Mouse (Mus musculus) embryonic facial prominence, embryonic 14.5 days (tissue): Measurements from ENCODE around the gene Pdcd2l. TPM values are rescaled to one million over a fixed set of nuclear protein-coding genes. Genes with fewer than 3 reads are reported as not detected.

Experiments used
- ATAC-seq: fragments of 200-750 bp; cut with Nextera tagmentation; 2 replicates; pipeline ENCODE4 v1.8.0; 2017; ENCODE audit warnings: low read depth, moderate number of reproducible peaks, moderate TSS enrichment
- DNase-seq: peaks from one replicate; pipeline ENCODE4 v3.0.0-alpha.2; 2015; ENCODE audit warnings: low spot score
- H3K27ac ChIP-seq: fragments of 300-500 bp; sonication (generic); replicated peaks from 2 replicates; pipeline ENCODE4 v1.5.1; 2014; ENCODE audit warnings: low read depth, mild to moderate bottlenecking, low read length, moderate library complexity
- H3K27me3 ChIP-seq: fragments of 300-500 bp; sonication (generic); replicated peaks from 2 replicates; pipeline ENCODE4 v1.6.1; 2014; ENCODE audit warnings: low read length; ENCODE audit not compliant: control insufficient read depth, insufficient read depth
- H3K36me3 ChIP-seq: fragments of 300-500 bp; sonication (generic); 2 replicates; pipeline ENCODE4 v1.6.1; 2014; ENCODE audit warnings: low read length, mixed read lengths; ENCODE audit not compliant: control insufficient read depth, insufficient read depth
- H3K4me1 ChIP-seq: fragments of 300-500 bp; sonication (generic); 2 replicates; pipeline ENCODE4 v1.6.1; 2014; ENCODE audit warnings: antibody characterized with exemption, low read length; ENCODE audit not compliant: control insufficient read depth, insufficient read depth
- H3K4me2 ChIP-seq: fragments of 300-500 bp; sonication (generic); 2 replicates; pipeline ENCODE4 v1.6.1; 2014; ENCODE audit warnings: low read depth, mild to moderate bottlenecking, low read length, moderate library complexity, mixed read lengths
- H3K4me3 ChIP-seq: fragments of 300-500 bp; sonication (generic); 2 replicates; pipeline ENCODE4 v1.5.1; 2014; ENCODE audit warnings: low read depth, mild to moderate bottlenecking, low read length
- H3K9ac ChIP-seq: fragments of 300-500 bp; sonication (generic); 2 replicates; pipeline ENCODE4 v1.6.1; 2014; ENCODE audit warnings: low read depth, mild to moderate bottlenecking, low read length, moderate library complexity, mixed read lengths
- H3K9me3 ChIP-seq: fragments of 300-500 bp; sonication (generic); 2 replicates; pipeline ENCODE4 v1.6.1; 2016; ENCODE audit warnings: low read length; ENCODE audit not compliant: control insufficient read depth
- WGBS: fragments of 180-500 bp; shearing (Covaris S2); extraction: QIAGEN DNeasy Blood & Tissue Kit; methylation state at CpG from one replicate; pipeline ENCODE4 v1.1.7; 2014; 5-methylcytosine and 5-hydroxymethylcytosine counted together
- polyA plus RNA-seq: library from polyadenylated mRNA; unstranded; fragments of >200 nt; fragmentation: Nextera tagmentation; extraction: Ambion mirVana; gene quantifications from 2 replicates; pipeline ENCODE4 v1.2.1, GENCODE M21; 2014

Gene Pdcd2l
- polyA plus RNA-seq, 1 experiment from 2014 or later, result 47.5 TPM

DNA sequence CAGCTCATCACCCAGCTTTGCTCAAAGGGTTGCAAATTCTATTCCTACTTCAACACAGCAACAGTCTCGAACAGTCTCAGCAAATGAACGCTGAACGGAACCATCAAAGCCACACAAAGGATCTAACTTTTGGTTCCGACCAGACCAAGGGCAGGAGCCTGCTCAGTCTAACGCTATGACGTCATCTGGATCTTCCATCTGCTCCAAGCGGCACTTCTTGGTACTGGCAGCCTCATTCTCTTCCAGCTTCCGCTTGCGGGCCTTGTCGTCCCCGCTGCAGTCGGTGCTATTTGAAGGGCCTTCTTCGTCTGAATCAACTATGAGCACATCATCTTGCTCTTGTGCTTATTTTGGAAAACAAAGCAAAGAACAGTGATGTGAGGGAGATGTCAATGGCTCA is 55.3 kb downstream of the Pdcd2l start:
- Histone ChIP-seq H3K27me3 (no peaks in the 10 kb centered on the region), H3K4me2 (no peak overlapping the region), H3K4me1 (no peaks in the 10 kb centered on the region), H3K4me3 (no peak overlapping the region), H3K36me3 (peaks cover 63% of the 10 kb centered on the region), H3K9ac (no peak overlapping the region), H3K9me3 (no peaks in the 10 kb centered on the region), H3K27ac (no peak overlapping the region)
- ATAC-seq (no peak), DNase-seq (no peak)
- WGBS, result 96% methylated on average over 13 of the region's 13 CpGs

DNA sequence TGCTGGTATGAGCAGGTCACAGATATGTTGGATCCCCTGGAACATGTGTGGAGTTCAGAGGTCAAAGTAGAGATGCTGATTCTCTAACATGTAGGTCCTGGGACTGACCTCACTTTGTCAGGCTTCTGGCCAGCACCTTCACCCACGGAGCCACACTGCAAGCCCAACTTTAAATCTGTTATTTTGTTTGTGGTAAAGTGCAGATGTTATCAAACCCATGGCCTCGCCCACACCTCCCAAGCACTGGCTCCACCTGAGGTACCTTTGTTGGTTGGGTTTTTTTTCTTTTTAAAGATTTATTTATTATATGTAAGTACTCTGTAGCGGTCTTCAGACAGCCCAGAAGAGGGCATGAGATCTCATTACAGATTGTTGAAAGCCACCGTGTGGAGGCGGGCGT is 57.0 kb downstream of the Pdcd2l start:
- Histone ChIP-seq H3K4me3 (no peak overlapping the region), H3K4me1 (no peaks in the 10 kb centered on the region), H3K27ac (no peak overlapping the region), H3K4me2 (no peak overlapping the region), H3K27me3 (no peaks in the 10 kb centered on the region), H3K9me3 (no peaks in the 10 kb centered on the region), H3K36me3 (peaks cover 46% of the 10 kb centered on the region), H3K9ac (no peak overlapping the region)
- DNase-seq (no peak), ATAC-seq (peak; percentile 42)
- 88% methylated on average over 6 of the region's 6 CpGs for WGBS

Other genes with a start within 250 kb of the Pdcd2l start
- not detected in 2 replicates for gene Scgb2b27, start 182.7 kb downstream of the Pdcd2l start, polyA plus RNA-seq
- not detected in 2 replicates for gene Scgb1b27, start 175.2 kb downstream of the Pdcd2l start, polyA plus RNA-seq
- gene Scgb1b30, start 101.2 kb downstream of the Pdcd2l start, polyA plus RNA-seq, result not detected in 2 replicates
- 6.8 and 7.8 TPM in 2 replicates for gene Wtip, start 63.4 kb downstream of the Pdcd2l start, polyA plus RNA-seq
- gene Uba2, start 27.1 kb downstream of the Pdcd2l start, polyA plus RNA-seq, result 166 and 183 TPM in 2 replicates
- gene Gpi1, start 33.7 kb upstream of the Pdcd2l start, polyA plus RNA-seq, result 313 and 332 TPM in 2 replicates
- gene Gm6096, start 54.4 kb upstream of the Pdcd2l start, polyA plus RNA-seq, result not detected in 2 replicates
- gene 4931406P16Rik, start 116.9 kb upstream of the Pdcd2l start, polyA plus RNA-seq, result 36.1 and 40.3 TPM in 2 replicates
- gene Lsm14a, start 196.7 kb upstream of the Pdcd2l start, polyA plus RNA-seq, result 62.7 and 63.4 TPM in 2 replicates